8 mouse cellular contexts compared by ENCODE assay signal in genomic region chr2:118895990-118896913, GRCm38 (mm10). TPM values are rescaled to one million over a fixed set of nuclear protein-coding genes. Genes with fewer than 3 reads are reported as not detected.
A peak's percentile ranks its signal among the peaks of the same experiment; 100 is the strongest.
DNase-seq lines count a peak whose midpoint lies in the region; ATAC-seq lines count a peak whose summit lies in the region.

No protein-coding gene starts in this region.

- peak overlapping the region; percentile 81 for H3K4me2 ChIP-seq in kidney, embryonic 16.5 days (replicated peaks; ENCODE audit: low read depth, low read length)
- H3K4me2 ChIP-seq in stomach, embryonic 14.5 days (replicated peaks; ENCODE audit: low read depth, low read length) = peak overlapping the region; percentile 82

- peaks cover 96% of the 10 kb centered on the region for H3K27me3 ChIP-seq in heart, embryonic 10.5 days (ENCODE audit: insufficient read depth, poor library complexity, severe bottlenecking)
- H3K27me3 ChIP-seq in kidney, embryonic 16.5 days (ENCODE audit: insufficient read depth, low read length) = peaks cover 86% of the 10 kb centered on the region
- H3K27me3 ChIP-seq in stomach, embryonic 14.5 days (ENCODE audit: control insufficient read depth, insufficient read depth, low read length) = peaks cover 50% of the 10 kb centered on the region

- no peaks in the 10 kb centered on the region for H3K9me3 ChIP-seq in heart, embryonic 10.5 days
- no peaks in the 10 kb centered on the region for H3K9me3 ChIP-seq in kidney, embryonic 16.5 days (ENCODE audit: low read length)
- H3K9me3 ChIP-seq in stomach, embryonic 14.5 days (ENCODE audit: control insufficient read depth, low read depth, low read length) = no peaks in the 10 kb centered on the region

- peak; percentile 52 to 53 for DNase-seq in B cell, adult 2 months
- DNase-seq in ES-CJ7 (ENCODE audit: low read depth, low spot score) = peak; percentile 84
- DNase-seq in cerebellum, postnatal 14 days = peak; percentile 47 to 71
- no peak for DNase-seq in heart, embryonic 10.5 days (ENCODE audit: low spot score)
- peak; percentile 43 for DNase-seq in lung, postnatal 25 days (ENCODE audit: low spot score)

- peak overlapping the region; percentile 65 for H3K4me3 ChIP-seq in heart, embryonic 10.5 days
- H3K4me3 ChIP-seq in kidney, embryonic 16.5 days (ENCODE audit: low read length) = peak overlapping the region; percentile 52
- H3K4me3 ChIP-seq in stomach, embryonic 14.5 days (ENCODE audit: low read depth, low read length) = peak overlapping the region; percentile 40

- H3K4me1 ChIP-seq in heart, embryonic 10.5 days = peaks cover 38% of the 10 kb centered on the region
- peaks cover 25% of the 10 kb centered on the region for H3K4me1 ChIP-seq in kidney, embryonic 16.5 days (ENCODE audit: insufficient read depth, low read length)
- peaks cover 21% of the 10 kb centered on the region; the same call in 1 of the 2 replicates for H3K4me1 ChIP-seq in stomach, embryonic 14.5 days (ENCODE audit: control insufficient read depth, insufficient read depth, low read length)

- under 1% methylated on average over 38 of the region's 38 CpGs for WGBS in heart, embryonic 10.5 days
- WGBS in kidney, embryonic 16.5 days = under 1% methylated on average over 38 of the region's 38 CpGs
- 2% methylated on average over 37 of the region's 38 CpGs for WGBS in stomach, embryonic 14.5 days

- H3K27ac ChIP-seq in heart, embryonic 10.5 days = peak overlapping the region; percentile 42
- no peak overlapping the region for H3K27ac ChIP-seq in kidney, embryonic 16.5 days (ENCODE audit: low read length)
- no peak overlapping the region for H3K27ac ChIP-seq in stomach, embryonic 14.5 days (ENCODE audit: low read length)

- ATAC-seq in kidney, embryonic 16.5 days (ENCODE audit: low FRiP score, low TSS enrichment) = no peak
- ATAC-seq in stomach, embryonic 14.5 days (ENCODE audit: insufficient number of reproducible peaks, insufficient read depth, low FRiP score, low read depth) = peak; percentile 34; the same call in 1 of the 2 replicates
- no peak; the same call in 1 of the 2 replicates for ATAC-seq in megakaryocyte progenitor cell, adult 5-6 weeks (replicated peaks; ENCODE audit: poor library complexity)

- H3K36me3 ChIP-seq in heart, embryonic 10.5 days = no peaks in the 10 kb centered on the region
- H3K36me3 ChIP-seq in kidney, embryonic 16.5 days (ENCODE audit: insufficient read depth, low read length) = no peaks in the 10 kb centered on the region
- H3K36me3 ChIP-seq in stomach, embryonic 14.5 days (ENCODE audit: control insufficient read depth, insufficient read depth, low read length) = no peaks in the 10 kb centered on the region

- peak overlapping the region; percentile 53 for H3K9ac ChIP-seq in kidney, embryonic 16.5 days (replicated peaks; ENCODE audit: low read length)
- H3K9ac ChIP-seq in stomach, embryonic 14.5 days (replicated peaks; ENCODE audit: low read depth, low read length) = 0 out of 2 replicates have a peak overlapping the region, but pooled peaks have one; percentile 21

RNA-seq across cellular contexts. Expression of gene Bahd1, which starts 3.9 kb away (rescaled TPM):
- polyA plus RNA-seq in heart, embryonic 10.5 days (2016; fragmentation: Nextera tagmentation; extraction: Ambion mirVana) = 3.3 and 4.4 TPM in 2 replicates
- 3.1 and 3.5 TPM in 2 replicates for polyA plus RNA-seq in kidney, embryonic 16.5 days (2015; fragmentation: Nextera tagmentation; extraction: Ambion mirVana)
- 1.8 TPM in 2 replicates for polyA plus RNA-seq in stomach, embryonic 14.5 days (2014; fragmentation: Nextera tagmentation; extraction: Ambion mirVana)
- 6.0 and 6.5 TPM in 2 replicates for total RNA-seq in megakaryocyte progenitor cell, adult 5-6 weeks (2015)
- total RNA-seq in megakaryocyte progenitor cell, adult 5-6 weeks (2017) = 4.9 and 7.1 TPM in 2 replicates

RNA-seq across cellular contexts. Expression of gene Chst14, which starts 30.0 kb away (rescaled TPM):
- polyA plus RNA-seq in heart, embryonic 10.5 days (2016; fragmentation: Nextera tagmentation; extraction: Ambion mirVana) = 18.8 and 20.1 TPM in 2 replicates
- 26.8 and 28.6 TPM in 2 replicates for polyA plus RNA-seq in kidney, embryonic 16.5 days (2015; fragmentation: Nextera tagmentation; extraction: Ambion mirVana)
- polyA plus RNA-seq in stomach, embryonic 14.5 days (2014; fragmentation: Nextera tagmentation; extraction: Ambion mirVana) = 37.5 and 38.0 TPM in 2 replicates
- 4.6 and 5.7 TPM in 2 replicates for total RNA-seq in megakaryocyte progenitor cell, adult 5-6 weeks (2015)
- 1.5 and 4.7 TPM in 2 replicates for total RNA-seq in megakaryocyte progenitor cell, adult 5-6 weeks (2017)

RNA-seq across cellular contexts. Expression of gene Ivd, which starts 34.5 kb away (rescaled TPM):
- polyA plus RNA-seq in heart, embryonic 10.5 days (2016; fragmentation: Nextera tagmentation; extraction: Ambion mirVana) = 67.2 and 82.4 TPM in 2 replicates
- polyA plus RNA-seq in kidney, embryonic 16.5 days (2015; fragmentation: Nextera tagmentation; extraction: Ambion mirVana) = 91.0 and 91.1 TPM in 2 replicates
- 55.9 and 57.9 TPM in 2 replicates for polyA plus RNA-seq in stomach, embryonic 14.5 days (2014; fragmentation: Nextera tagmentation; extraction: Ambion mirVana)
- 25.9 and 29.6 TPM in 2 replicates for total RNA-seq in megakaryocyte progenitor cell, adult 5-6 weeks (2015)
- 37.4 and 39.7 TPM in 2 replicates for total RNA-seq in megakaryocyte progenitor cell, adult 5-6 weeks (2017)
